Mouse (Mus musculus) heart, postnatal 10 days (tissue): ENCODE data around the gene Zfp62. TPM values are rescaled to one million over a fixed set of nuclear protein-coding genes. Genes with fewer than 3 reads are reported as not detected.

Experiments used
- DNase-seq, 2 experiments: peaks; one replicate each; pipeline ENCODE4 v3.0.0; 2021
- intact Hi-C: fragments of 180-260 bp; cut with DNase I; formaldehyde crosslinking; loops from one replicate; pipeline ENCODE4 v1.15.1; 2025
- total RNA-seq, 2 experiments: library from RNA; stranded (reverse); gene quantifications; 2 replicates each; pipeline ENCODE4 v1.2.3; 2021

Zfp62 gene
- total RNA-seq, 2 experiments from 2014 or later: 30.0 to 39.8 TPM

DNA sequence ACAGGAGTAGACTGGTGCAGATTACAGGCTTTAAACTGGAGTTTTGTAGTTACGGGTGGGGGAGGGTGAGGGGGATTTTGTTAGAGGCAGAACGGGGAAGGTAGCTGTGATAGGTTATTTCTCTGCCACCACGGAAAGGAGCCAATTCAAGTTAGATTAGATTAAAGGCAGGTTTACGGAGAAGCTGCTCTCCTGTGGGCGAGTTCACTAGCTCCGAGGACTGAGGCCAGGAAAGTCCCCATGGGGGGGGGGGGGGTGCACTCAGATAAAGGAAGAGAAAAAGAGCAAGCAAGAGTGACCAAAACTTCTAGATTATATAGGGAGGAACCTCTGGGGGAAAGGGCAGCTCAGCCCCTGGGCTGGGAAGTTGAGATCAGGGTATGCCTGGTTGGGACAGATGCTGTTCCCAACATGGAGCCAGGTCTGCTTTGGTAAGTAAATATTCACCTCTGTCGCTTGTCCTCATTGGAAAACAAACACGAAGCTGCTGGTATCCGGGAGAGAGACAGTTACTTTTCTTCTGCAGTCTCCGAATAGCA is 500 bp upstream of the Zfp62 start:
- intact Hi-C loops: loop anchor here (2.0 to 5.0 kb wide), 3 partner anchors 48 to 402 kb away; partner anchors contain the start of genes Irgm1 and Rack1
- no peak for DNase-seq

- intact Hi-C loops: loop anchor here (2.0 to 5.0 kb wide), 3 partner anchors 47 to 403 kb away; partner anchors contain the start of genes Irgm1 and Rack1
- DNase-seq: no peak
Measured at GRCm38 (mm10) chr11:49203771-49204497, 842 bp downstream of the Zfp62 start.

GRCm38 (mm10) chr11:49205080-49205590 is 2.0 kb downstream of the Zfp62 start:
- DNase-seq: no peak
- intact Hi-C loops: no loop called here

DNA sequence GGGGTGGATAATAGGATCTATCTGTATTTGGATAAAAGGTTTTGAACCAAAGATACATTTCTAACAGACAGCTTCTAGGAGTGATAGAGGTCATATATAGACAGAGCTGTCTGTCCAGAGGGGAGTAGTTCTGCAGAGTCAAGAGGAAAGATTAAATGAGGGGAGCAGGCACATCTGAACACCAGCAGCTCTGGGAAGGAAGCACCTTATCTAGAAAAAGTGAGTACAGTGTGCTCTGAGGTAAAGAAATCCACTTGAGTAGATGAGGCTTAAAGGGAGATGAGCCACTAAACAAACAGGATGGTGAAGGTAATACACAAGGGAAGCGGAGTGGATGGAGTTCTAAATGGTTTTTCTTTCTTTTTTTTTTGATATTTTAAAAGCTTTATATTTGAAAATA is 4.4 kb downstream of the Zfp62 start:
- no peak for DNase-seq
- intact Hi-C loops: no loop called here

- DNase-seq: no peak
- intact Hi-C loops: no loop called here
Measured at GRCm38 (mm10) chr11:49212577-49212976, 9.5 kb downstream of the Zfp62 start.

GRCm38 (mm10) chr11:49213505-49213904 is 10.4 kb downstream of the Zfp62 start:
- intact Hi-C loops: no loop called here
- no peak for DNase-seq

GRCm38 (mm10) chr11:49219271-49219670 is 16.2 kb downstream of the Zfp62 start:
- DNase-seq: no peak
- intact Hi-C loops: no loop called here

DNA sequence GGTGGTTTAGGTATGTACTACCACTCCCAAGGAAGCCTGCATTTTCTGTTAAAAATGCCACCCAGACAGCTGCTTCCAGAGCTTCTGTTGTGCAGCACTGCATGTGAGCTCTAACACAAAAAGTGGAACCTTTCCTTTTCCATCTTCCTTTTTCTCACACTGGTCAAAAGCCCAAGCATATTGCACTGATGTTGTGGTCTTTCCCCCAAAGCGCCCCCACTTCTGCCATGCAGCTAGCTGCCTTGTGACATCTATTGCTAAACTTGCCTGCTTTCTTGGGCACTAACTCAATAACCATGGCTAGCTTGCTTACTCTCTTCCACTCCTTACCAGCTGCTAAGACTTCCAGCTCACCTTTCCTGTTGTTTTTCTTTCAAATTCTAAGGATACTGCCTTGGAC is 21.4 kb downstream of the Zfp62 start:
- intact Hi-C loops: no loop called here
- no peak for DNase-seq

GRCm38 (mm10) chr11:49232781-49233180 is 29.7 kb downstream of the Zfp62 start:
- no peak for DNase-seq
- intact Hi-C loops: no loop called here

GRCm38 (mm10) chr11:49235459-49236207 is 32.5 kb downstream of the Zfp62 start:
- intact Hi-C loops: no loop called here
- DNase-seq: no peak

GRCm38 (mm10) chr11:49236891-49237290 is 33.8 kb downstream of the Zfp62 start:
- intact Hi-C loops: no loop called here
- no peak for DNase-seq

DNA sequence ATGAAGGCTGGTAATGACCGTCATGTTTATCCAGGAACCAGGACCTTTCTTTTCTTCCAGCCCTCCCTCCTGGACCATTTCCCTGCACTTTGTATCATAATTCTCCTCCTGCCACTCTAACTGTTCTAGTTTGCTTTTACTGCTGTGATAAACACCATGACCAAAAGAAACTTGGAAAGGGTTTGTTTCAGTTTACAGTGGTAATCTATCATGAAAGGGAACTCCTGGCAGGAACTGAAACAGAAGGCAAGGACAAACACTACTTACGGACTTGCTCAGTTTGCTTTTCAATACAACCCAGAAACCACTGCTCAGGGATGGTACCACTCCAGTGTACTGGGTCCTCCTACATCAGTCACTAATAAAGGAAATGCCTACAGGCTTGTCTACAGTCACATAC is 34.4 kb downstream of the Zfp62 start:
- no peak for DNase-seq
- intact Hi-C loops: no loop called here

- no peak for DNase-seq
- intact Hi-C loops: no loop called here
Measured at GRCm38 (mm10) chr11:49240310-49240709, 37.2 kb downstream of the Zfp62 start.

GRCm38 (mm10) chr11:49240874-49241273 is 37.8 kb downstream of the Zfp62 start:
- intact Hi-C loops: no loop called here
- DNase-seq: no peak

GRCm38 (mm10) chr11:49241471-49241870 is 38.4 kb downstream of the Zfp62 start:
- intact Hi-C loops: no loop called here
- DNase-seq: no peak

DNA sequence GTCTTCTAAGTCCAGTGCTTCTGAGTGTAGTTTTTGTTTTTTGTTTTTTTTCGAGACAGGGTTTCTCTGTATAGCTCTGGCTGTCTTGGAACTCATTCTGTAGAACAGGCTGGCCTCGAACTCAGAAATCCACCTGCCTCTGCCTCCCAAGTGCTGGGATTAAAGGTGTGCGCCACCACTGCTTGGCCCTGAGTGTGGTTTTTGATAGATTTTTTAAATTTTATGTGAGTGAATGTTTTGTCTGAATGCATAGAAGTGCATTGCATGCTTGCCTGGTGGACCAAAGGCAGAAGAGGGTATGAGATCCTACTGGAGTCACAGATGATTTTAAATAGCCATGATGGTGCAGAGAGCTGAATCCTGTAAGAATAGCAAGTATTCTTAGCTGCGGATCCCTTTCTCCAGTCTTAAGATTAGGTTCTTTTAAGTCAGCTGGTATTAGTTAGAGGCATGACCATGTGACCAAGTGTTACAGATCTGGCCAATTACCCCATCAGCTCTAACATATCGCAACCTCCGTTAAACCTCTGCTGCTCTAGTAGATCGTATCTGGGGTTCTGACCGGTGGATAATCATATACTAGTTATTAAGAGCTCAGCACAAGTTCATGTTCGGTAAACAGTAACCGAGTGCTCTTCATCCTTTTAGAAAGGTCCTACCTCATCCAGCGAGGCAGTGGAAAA is 40.0 kb downstream of the Zfp62 start:
- intact Hi-C loops: no loop called here
- DNase-seq: no peak

DNA sequence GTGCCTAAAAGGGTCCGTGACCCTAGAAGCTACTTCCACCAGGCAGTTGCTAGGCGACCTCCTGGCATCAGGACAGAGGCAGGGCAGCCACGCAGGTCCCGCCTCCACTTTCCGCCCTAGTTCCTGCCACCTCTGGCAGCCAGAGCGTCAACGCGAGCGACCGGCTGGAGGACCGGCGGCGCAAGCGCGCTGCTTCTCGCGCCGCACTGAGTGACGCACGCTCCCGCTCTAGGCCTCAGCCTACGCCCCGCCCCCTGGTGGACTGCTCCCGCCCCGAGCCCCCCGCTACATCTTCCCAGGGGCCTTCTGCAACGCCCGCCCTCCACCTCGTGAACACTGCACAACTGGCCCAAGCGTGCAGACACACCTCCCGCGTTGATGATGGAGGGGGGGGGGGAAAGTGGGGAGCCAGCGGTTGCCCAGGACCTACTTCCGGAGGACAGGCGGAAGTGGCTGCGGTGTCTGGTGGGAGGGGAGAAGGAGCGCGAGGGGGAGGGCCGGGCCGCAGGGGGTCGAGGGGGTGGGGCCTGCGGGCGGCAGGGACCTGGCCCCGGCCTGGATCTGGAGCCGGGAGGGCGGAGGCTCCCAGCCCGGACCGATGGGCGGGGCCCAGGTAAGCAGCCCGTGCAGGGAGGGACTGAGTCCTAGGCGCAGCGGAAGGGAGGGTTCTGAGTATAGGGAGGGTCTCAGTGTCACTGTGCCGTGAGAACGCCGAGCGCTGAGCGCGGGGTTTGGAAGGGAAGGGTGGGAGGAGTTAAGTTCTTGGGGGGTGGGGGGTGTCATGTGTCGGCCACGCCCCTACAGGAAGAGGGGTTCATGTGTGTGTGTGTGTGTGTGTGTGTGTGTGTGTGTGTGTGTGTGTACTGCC is 40.9 kb downstream of the Zfp62 start, which contains the start of gene Mgat1:
Mgat1 (plus strand) TSS at position 465 of the 868 bp plus-strand sequence.
- DNase-seq: peak; percentile 95 to 96
- intact Hi-C loops: no loop called here

DNA sequence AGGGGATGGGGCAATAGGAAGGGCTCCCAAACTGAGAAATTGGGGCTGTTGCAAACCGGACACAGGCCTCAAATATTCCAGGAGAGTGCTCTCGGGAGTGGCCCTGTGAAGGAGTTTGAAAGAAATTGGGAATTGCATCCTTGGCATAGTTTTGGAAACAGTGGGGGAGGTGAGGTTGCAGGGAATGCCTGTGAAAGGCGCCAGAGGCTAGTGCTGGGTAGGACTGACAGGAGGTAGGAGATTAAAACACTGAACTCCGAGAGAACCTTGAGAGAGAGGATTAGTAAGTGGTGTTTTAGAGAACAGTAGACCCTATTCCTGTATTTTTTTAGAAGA is 41.5 kb downstream of the Zfp62 start:
- intact Hi-C loops: no loop called here

DNA sequence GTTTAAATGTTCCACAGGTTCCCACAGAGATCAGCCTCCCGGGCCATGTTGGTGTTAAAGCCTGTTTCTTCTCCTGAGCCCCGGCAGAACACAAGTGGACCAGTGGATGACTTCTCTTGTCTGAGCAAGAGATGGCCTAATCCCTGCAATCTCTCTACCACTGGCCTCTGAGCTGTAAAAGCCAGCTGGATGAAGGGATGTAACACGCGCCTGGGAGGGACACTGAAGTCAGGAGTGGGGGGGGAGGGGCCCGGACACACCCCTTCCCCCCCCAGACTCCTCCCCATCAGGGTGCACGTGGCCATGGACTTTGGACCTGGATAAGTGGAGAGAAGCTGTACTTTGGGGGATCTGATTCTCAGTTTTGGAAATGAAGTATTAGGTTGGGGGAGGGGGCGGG is 42.1 kb downstream of the Zfp62 start:
- DNase-seq: peak in 1 of 2 experiments; percentile 41
- intact Hi-C loops: no loop called here

More for the DNA sequence above, 41.5 kb downstream of the Zfp62 start:
- DNase-seq: no peak
